Mouse (Mus musculus): Measurements from ENCODE around the gene Dtymk. TPM values are rescaled to one million over a fixed set of nuclear protein-coding genes. Genes with fewer than 3 reads are reported as not detected.

Dtymk gene
- polyA plus RNA-seq, 1 experiment, result 39.9 TPM

GRCm38 (mm10) chr1:93818722-93819121 lies 17.0 kb upstream of the Dtymk start:
- no peak overlapping the region for H3K4me3 ChIP-seq (ENCODE audit: insufficient read depth, low read depth, low read length)
- no peaks in the 10 kb centered on the region for H3K4me1 ChIP-seq (ENCODE audit: control insufficient read depth, insufficient read depth, insufficient read length, low read length)
- no peak overlapping the region for H3K27ac ChIP-seq (replicated peaks; ENCODE audit: low read depth, low read length)

- Histone ChIP-seq H3K27ac (replicated peaks; ENCODE audit: low read depth, low read length) (no peak overlapping the region), H3K4me3 (ENCODE audit: insufficient read depth, low read depth, low read length) (no peak overlapping the region), H3K4me1 (ENCODE audit: control insufficient read depth, insufficient read depth, insufficient read length, low read length) (no peaks in the 10 kb centered on the region)
Measured at GRCm38 (mm10) chr1:93817823-93818532, 16.2 kb upstream of the Dtymk start.

DNA sequence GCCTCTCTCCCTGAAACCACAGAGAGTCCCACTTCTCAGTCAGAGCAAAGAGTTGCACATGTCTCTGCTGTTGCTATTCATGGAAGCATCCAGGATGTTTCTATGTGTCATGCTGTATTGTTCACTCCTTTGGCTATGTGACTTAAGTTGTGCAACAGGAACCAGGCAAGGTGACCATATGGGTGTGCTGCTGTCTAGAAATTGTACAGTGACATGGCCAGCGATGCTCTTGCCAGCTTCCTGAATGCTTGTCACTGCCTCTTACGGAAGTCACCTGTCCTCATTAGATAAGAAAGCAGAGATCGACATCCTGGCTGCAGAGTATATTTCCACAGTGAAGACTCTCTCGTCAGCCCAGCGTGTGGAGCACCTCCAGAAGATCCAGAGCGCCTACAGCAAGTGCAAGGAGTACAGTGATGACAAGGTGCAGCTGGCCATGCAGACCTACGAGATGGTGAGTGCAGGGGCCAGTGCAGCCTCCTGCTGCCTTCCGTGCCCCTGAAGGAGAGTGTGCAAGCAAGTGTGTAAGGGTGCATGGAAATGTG lies 9.8 kb upstream of the Dtymk start:
- Histone ChIP-seq H3K27ac (replicated peaks; ENCODE audit: low read depth, low read length) (no peak overlapping the region), H3K4me1 (ENCODE audit: control insufficient read depth, insufficient read depth, insufficient read length, low read length) (no peaks in the 10 kb centered on the region), H3K4me3 (ENCODE audit: insufficient read depth, low read depth, low read length) (no peak overlapping the region)

DNA sequence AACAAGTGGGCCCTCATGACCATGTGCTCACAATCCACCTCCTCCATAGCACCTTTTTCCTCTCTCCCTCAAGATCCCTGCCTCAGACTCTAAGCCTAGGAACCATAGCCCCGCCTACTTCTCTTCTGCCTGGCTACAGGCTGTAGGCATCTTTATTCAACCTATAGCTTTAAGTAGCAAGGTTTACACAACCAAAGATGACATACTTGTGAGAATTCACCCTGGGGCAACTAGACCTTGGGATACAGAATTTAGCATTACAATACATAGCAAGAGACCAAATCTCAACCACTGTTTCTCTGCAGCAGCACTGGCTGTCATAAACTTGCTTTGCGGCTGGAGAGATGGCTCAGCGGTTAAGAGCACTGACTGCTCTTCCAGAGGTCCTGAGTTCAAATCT lies 8.3 kb upstream of the Dtymk start:
- H3K4me3 ChIP-seq (ENCODE audit: insufficient read depth, low read depth, low read length), result no peak overlapping the region
- no peak overlapping the region for H3K27ac ChIP-seq (replicated peaks; ENCODE audit: low read depth, low read length)
- H3K4me1 ChIP-seq (ENCODE audit: control insufficient read depth, insufficient read depth, insufficient read length, low read length), result 0 out of 2 replicates have a peak, but pooled peaks cover 1% of the 10 kb centered on the region

GRCm38 (mm10) chr1:93808871-93809270 lies 7.1 kb upstream of the Dtymk start:
- Histone ChIP-seq H3K27ac (replicated peaks; ENCODE audit: low read depth, low read length) (no peak overlapping the region), H3K4me3 (ENCODE audit: insufficient read depth, low read depth, low read length) (no peak overlapping the region), H3K4me1 (ENCODE audit: control insufficient read depth, insufficient read depth, insufficient read length, low read length) (peaks cover 5% of the 10 kb centered on the region; the same call in 1 of the 2 replicates)

- H3K27ac ChIP-seq (replicated peaks; ENCODE audit: low read depth, low read length), result no peak overlapping the region
- peaks cover 7% of the 10 kb centered on the region for H3K4me1 ChIP-seq (ENCODE audit: control insufficient read depth, insufficient read depth, insufficient read length, low read length)
- H3K4me3 ChIP-seq (ENCODE audit: insufficient read depth, low read depth, low read length), result no peak overlapping the region
Measured at GRCm38 (mm10) chr1:93805221-93805951, 3.7 kb upstream of the Dtymk start.

- H3K4me3 ChIP-seq (ENCODE audit: insufficient read depth, low read depth, low read length), result peak overlapping the region; percentile 65
- no peak overlapping the region for H3K27ac ChIP-seq (replicated peaks; ENCODE audit: low read depth, low read length)
- H3K4me1 ChIP-seq (ENCODE audit: control insufficient read depth, insufficient read depth, insufficient read length, low read length), result peaks cover 7% of the 10 kb centered on the region
Measured at GRCm38 (mm10) chr1:93804818-93805217, 3.1 kb upstream of the Dtymk start.

DNA sequence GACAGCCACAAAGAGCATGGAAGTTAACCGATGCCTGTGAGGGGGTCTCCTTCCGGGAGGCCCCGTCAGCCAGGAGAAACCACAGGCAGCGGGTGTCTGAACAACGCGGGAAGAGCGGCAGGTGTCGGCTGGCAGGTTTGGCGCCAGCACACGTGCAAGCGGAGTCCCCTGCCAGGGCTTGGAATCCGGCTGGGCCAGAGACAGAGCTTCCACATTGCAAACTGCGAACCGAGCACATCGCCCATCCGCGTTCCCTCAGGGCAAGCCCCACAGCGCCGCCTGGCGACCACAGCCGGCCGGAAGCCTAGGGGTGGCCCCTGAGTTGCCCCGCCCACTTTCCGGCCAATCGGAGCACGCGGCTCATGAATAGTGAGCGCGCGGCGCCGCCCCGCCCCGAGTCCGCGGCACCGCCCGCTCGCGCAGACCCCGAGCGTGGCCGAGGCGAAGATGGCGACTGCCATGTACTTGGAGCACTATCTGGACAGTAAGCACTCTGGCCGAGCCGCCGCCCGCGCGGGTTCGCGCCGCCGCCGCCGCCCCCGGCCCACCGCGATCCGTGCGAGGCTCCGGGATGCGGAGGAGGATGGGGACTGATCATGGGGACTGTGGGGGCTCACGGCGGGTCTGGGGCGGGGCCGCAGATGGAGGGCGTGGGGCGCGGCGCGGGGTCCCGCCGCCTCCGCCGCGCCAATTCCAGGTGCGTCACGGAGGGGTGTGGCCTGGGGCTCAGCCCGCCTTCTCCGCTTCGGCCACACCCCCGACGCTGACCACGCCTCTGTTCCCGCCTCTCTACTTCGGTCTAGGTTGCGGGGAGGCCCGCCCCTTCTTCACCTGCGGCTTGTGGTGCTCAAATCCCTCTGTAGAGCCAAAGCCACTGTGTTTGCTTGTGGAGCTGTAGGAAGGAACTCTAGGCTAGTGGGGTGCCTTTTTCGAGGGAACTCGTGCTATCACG lies 2.1 kb upstream of the Dtymk start, which contains the start of gene Ing5:
Gene Ing5, plus strand, starts transcription at position 410 of the 952 bp plus-strand sequence.
- Histone ChIP-seq H3K4me3 (ENCODE audit: insufficient read depth, low read depth, low read length) (peak within 1 kb of the TSS; percentile 65), H3K27ac (replicated peaks; ENCODE audit: low read depth, low read length) (peak within 1 kb of the TSS; percentile 72), H3K4me1 (ENCODE audit: control insufficient read depth, insufficient read depth, insufficient read length, low read length) (peaks cover 7% of the 10 kb centered on the region)

- peaks cover 7% of the 10 kb centered on the region for H3K4me1 ChIP-seq (ENCODE audit: control insufficient read depth, insufficient read depth, insufficient read length, low read length)
- no peak overlapping the region for H3K27ac ChIP-seq (replicated peaks; ENCODE audit: low read depth, low read length)
- H3K4me3 ChIP-seq (ENCODE audit: insufficient read depth, low read depth, low read length), result no peak overlapping the region
Measured at GRCm38 (mm10) chr1:93802771-93803170, 1.0 kb upstream of the Dtymk start.

GRCm38 (mm10) chr1:93800670-93801503 lies 847 bp downstream of the Dtymk start:
- Histone ChIP-seq H3K4me1 (ENCODE audit: control insufficient read depth, insufficient read depth, insufficient read length, low read length) (peaks cover 7% of the 10 kb centered on the region), H3K27ac (replicated peaks; ENCODE audit: low read depth, low read length) (no peak overlapping the region), H3K4me3 (ENCODE audit: insufficient read depth, low read depth, low read length) (peak overlapping the region; percentile 76)

DNA sequence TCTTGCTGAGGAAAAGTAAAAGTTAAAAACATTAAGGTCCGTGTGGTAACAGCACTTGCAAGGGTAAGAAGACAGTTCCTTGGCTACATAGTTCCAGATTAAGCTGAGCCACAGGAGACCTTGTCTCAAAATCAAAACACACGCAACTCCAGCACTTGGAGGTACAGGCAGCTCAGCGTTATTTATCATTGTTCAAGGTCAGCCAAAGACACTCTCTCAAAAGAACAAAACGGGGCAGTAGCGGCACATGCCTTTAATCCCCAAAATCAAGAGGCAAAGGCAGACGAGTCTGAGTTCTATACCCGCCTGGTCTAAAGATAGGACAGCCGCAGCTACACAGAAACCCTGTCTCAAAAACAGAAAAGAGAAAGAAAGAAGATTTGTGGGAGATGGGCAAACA lies 5.8 kb downstream of the Dtymk start:
- no peak overlapping the region for H3K27ac ChIP-seq (replicated peaks; ENCODE audit: low read depth, low read length)
- H3K4me3 ChIP-seq (ENCODE audit: insufficient read depth, low read depth, low read length), result no peak overlapping the region
- H3K4me1 ChIP-seq (ENCODE audit: control insufficient read depth, insufficient read depth, insufficient read length, low read length), result no peaks in the 10 kb centered on the region

DNA sequence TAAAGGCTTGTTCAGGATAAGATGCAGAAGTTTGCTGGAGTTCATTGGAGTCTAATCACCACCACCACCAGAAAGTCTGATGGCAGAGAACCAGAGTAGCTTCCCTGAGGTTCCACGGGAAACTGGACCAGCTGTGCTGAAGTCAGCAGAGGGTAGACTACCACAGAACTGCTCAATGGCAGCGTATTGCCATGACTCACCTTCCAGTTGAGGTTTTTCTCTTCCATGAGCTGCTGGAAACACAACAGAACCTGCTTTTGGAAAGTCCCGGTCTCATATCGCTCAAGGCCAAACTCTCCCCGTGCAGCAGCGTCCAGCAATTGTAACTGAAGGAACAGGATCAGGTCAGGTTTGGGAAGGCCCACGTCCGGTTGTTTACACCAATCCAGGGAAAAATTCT lies 7.2 kb downstream of the Dtymk start:
- Histone ChIP-seq H3K4me1 (ENCODE audit: control insufficient read depth, insufficient read depth, insufficient read length, low read length) (no peaks in the 10 kb centered on the region), H3K27ac (replicated peaks; ENCODE audit: low read depth, low read length) (no peak overlapping the region), H3K4me3 (ENCODE audit: insufficient read depth, low read depth, low read length) (no peak overlapping the region)

DNA sequence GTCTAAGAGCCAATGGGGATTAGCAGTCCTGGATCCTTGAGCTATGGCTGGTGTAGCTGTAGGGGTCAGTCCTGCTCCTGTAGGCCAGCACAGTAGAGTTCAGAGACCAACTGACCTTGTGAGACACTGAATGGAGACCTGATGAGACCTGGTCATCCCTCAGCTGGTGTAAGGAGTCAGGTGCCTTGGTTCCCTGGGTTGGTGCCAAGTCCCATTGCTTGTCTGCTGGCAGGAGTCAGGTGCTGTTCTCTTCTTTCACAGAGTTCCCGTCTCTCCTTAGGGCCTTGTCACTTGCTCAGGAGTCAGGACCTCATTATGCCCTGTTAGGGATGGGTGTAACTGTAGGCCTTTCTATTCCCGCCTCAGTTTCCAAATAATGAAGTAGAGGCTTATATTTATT lies 14.8 kb downstream of the Dtymk start:
- H3K4me1 ChIP-seq (ENCODE audit: control insufficient read depth, insufficient read depth, insufficient read length, low read length), result no peaks in the 10 kb centered on the region
- H3K4me3 ChIP-seq (ENCODE audit: insufficient read depth, low read depth, low read length), result no peak overlapping the region
- no peak overlapping the region for H3K27ac ChIP-seq (replicated peaks; ENCODE audit: low read depth, low read length)

GRCm38 (mm10) chr1:93776686-93777085 lies 25.0 kb downstream of the Dtymk start:
- H3K4me1 ChIP-seq (ENCODE audit: control insufficient read depth, insufficient read depth, insufficient read length, low read length), result no peaks in the 10 kb centered on the region
- H3K4me3 ChIP-seq (ENCODE audit: insufficient read depth, low read depth, low read length), result no peak overlapping the region

More at GRCm38 (mm10) chr1:93776686-93777085, 25.0 kb downstream of the Dtymk start:
- H3K27ac ChIP-seq (replicated peaks; ENCODE audit: low read depth, low read length), result no peak overlapping the region

Data from brown adipose tissue, adult 24 weeks (tissue).